Mouse (Mus musculus): ENCODE results near the gene Pak1ip1. TPM values are rescaled to one million over a fixed set of nuclear protein-coding genes. Genes with fewer than 3 reads are reported as not detected.

The Pak1ip1 gene
- total and polyA plus RNA-seq, 3 experiments = 21.2 to 27.5 (median 26.7) TPM

- H3K79me2 ChIP-seq (replicated peaks; ENCODE audit: control insufficient read depth, insufficient read depth, low read length) = no peaks in the 10 kb centered on the region
- intact Hi-C loops (cut with DNase I) = no loop called here
- TF ChIP-seq EP300 (IDR thresholded peaks at IDR 0.05; ENCODE audit: insufficient read depth, low read depth, low read length) (no peak), POLR2A (IDR thresholded peaks at IDR 0.05; ENCODE audit: insufficient read depth, low read depth, low read length) (no peak), CTCF (IDR thresholded peaks at IDR 0.05) (no peak)
- no peak overlapping the region for H3K27ac ChIP-seq
- H3K4me3 ChIP-seq = no peak overlapping the region
- no peak overlapping the region for H3K9ac ChIP-seq (ENCODE audit: low read depth, low read length)
- no peaks in the 10 kb centered on the region for H3K27me3 ChIP-seq (ENCODE audit: control insufficient read depth, insufficient read depth, low read length)
- 73% methylated on average over 8 of the region's 8 CpGs for WGBS
- H3K36me3 ChIP-seq (ENCODE audit: control insufficient read depth, insufficient read depth, low read length) = peaks cover 6% of the 10 kb centered on the region
- H3K4me1 ChIP-seq (ENCODE audit: control insufficient read depth, insufficient read depth, low read length) = no peaks in the 10 kb centered on the region
- DNase-seq = no peak
Observed at GRCm38 (mm10) chr13:41008946-41009345, 8.1 kb downstream of the Pak1ip1 start.

DNA sequence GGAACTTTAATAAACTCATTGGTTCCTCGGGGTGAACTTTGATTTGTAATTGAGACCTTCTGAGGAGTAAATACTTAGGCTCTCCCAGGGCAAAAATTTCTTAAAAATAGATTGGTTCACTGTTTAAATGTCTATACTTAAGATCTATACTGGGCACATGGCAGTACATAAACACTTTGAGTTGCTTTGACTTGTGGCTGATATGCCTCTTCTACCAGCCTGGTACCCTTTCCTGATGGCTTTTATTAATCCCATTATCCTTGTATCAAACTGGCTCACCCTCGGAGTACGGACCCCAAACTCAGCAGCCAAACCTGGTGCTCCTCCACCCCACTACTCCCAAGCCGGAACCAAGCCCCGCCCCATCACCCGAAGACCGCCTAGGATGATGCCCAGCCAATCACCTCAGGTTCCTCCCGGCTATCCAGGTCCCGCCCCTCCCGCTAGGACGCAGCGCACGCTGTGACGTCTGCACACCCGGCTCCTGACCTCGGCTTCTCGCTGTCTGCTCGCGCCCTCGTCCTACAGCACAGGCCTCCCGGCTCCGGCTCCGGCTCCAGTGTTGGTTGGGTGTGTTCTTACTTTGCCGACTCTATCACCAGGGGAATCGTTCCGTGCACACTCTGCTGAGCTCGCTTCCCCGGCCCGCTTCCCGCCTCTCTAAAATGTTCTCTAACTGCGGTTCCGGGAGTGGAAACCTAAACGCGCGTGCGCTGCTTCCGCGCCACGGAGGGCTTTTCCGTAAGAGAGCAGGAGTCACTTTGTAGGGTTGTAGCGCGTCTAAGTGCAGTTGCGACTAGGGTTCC, 15.2 kb downstream of the Pak1ip1 start, which contains the start of gene Tmem14c:
Gene Tmem14c, plus strand, starts transcription at position 464 of the 806 bp plus-strand sequence.
- TF ChIP-seq POLR2A (IDR thresholded peaks at IDR 0.05; ENCODE audit: insufficient read depth, low read depth, low read length) (peak; percentile 97), EP300 (IDR thresholded peaks at IDR 0.05; ENCODE audit: insufficient read depth, low read depth, low read length) (no peak), CTCF (IDR thresholded peaks at IDR 0.05) (no peak)
- Histone ChIP-seq H3K4me1 (ENCODE audit: control insufficient read depth, insufficient read depth, low read length) (peaks cover 5% of the 10 kb centered on the region), H3K27me3 (ENCODE audit: control insufficient read depth, insufficient read depth, low read length) (no peaks in the 10 kb centered on the region), H3K9ac (ENCODE audit: low read depth, low read length) (peak within 1 kb of the TSS; percentile 87), H3K79me2 (replicated peaks; ENCODE audit: control insufficient read depth, insufficient read depth, low read length) (no peaks in the 10 kb centered on the region), H3K4me3 (peak within 1 kb of the TSS; percentile 64), H3K27ac (peak within 1 kb of the TSS; percentile 96), H3K36me3 (ENCODE audit: control insufficient read depth, insufficient read depth, low read length) (peaks cover 4% of the 10 kb centered on the region; the same call in 1 of the 2 replicates)
- DNase-seq = peak; percentile 95 to 96
- intact Hi-C loops (cut with DNase I) = loop anchor here (1.0 kb wide), 2 partner anchors 15 to 233 kb away; partner anchors contain the start of genes Pak1ip1 and Smim13
- under 1% methylated on average over 43 of the region's 43 CpGs for WGBS

- H3K36me3 ChIP-seq (ENCODE audit: control insufficient read depth, insufficient read depth, low read length) = peaks cover 4% of the 10 kb centered on the region; the same call in 1 of the 2 replicates
Observed at GRCm38 (mm10) chr13:41016797-41017405, 16.1 kb downstream of the Pak1ip1 start.

DNA sequence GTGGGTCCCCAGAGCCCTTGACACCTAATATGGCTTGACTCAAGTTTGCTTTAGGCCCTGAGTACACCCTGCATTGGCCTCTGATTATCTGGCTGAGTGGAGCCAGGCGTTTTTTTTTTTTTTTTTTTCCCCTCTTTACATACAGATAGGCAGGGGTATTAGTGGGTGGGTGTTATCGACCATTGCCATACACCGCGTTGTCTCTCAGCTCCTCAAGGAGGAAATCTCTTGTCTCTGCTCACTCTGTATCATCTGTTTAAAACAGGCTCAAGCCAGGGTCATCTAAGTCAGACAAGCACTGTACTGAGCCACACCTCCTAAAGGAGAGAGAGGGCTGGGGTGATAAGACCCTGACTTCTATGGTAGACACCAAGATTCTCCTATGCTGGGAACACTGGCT, 17.0 kb downstream of the Pak1ip1 start:
- Histone ChIP-seq H3K79me2 (replicated peaks; ENCODE audit: control insufficient read depth, insufficient read depth, low read length) (no peaks in the 10 kb centered on the region), H3K4me1 (ENCODE audit: control insufficient read depth, insufficient read depth, low read length) (peaks cover 5% of the 10 kb centered on the region), H3K27me3 (ENCODE audit: control insufficient read depth, insufficient read depth, low read length) (no peaks in the 10 kb centered on the region), H3K9ac (ENCODE audit: low read depth, low read length) (no peak overlapping the region), H3K4me3 (no peak overlapping the region), H3K27ac (no peak overlapping the region), H3K36me3 (ENCODE audit: control insufficient read depth, insufficient read depth, low read length) (peaks cover 4% of the 10 kb centered on the region; the same call in 1 of the 2 replicates)
- intact Hi-C loops (cut with DNase I) = no loop called here
- WGBS = 62% methylated on average over 4 of the region's 4 CpGs
- TF ChIP-seq EP300 (IDR thresholded peaks at IDR 0.05; ENCODE audit: insufficient read depth, low read depth, low read length) (no peak), CTCF (IDR thresholded peaks at IDR 0.05) (no peak), POLR2A (IDR thresholded peaks at IDR 0.05; ENCODE audit: insufficient read depth, low read depth, low read length) (no peak)
- DNase-seq = no peak

More at GRCm38 (mm10) chr13:41016797-41017405, 16.1 kb downstream of the Pak1ip1 start:
- Histone ChIP-seq H3K79me2 (replicated peaks; ENCODE audit: control insufficient read depth, insufficient read depth, low read length) (no peaks in the 10 kb centered on the region), H3K27me3 (ENCODE audit: control insufficient read depth, insufficient read depth, low read length) (no peaks in the 10 kb centered on the region), H3K27ac (peak overlapping the region; percentile 96), H3K9ac (ENCODE audit: low read depth, low read length) (peak overlapping the region; percentile 87), H3K4me1 (ENCODE audit: control insufficient read depth, insufficient read depth, low read length) (peaks cover 5% of the 10 kb centered on the region), H3K4me3 (peak overlapping the region; percentile 64)
- intact Hi-C loops (cut with DNase I) = loop anchor here (1.0 kb wide), 2 partner anchors 16 to 232 kb away; partner anchors contain the start of genes Pak1ip1 and Smim13
- DNase-seq = no peak
- 29% methylated on average over 12 of the region's 12 CpGs for WGBS
- no peak for TF ChIP-seq EP300 (IDR thresholded peaks at IDR 0.05; ENCODE audit: insufficient read depth, low read depth, low read length)
- no peak for TF ChIP-seq CTCF (IDR thresholded peaks at IDR 0.05)
- TF ChIP-seq POLR2A (IDR thresholded peaks at IDR 0.05; ENCODE audit: insufficient read depth, low read depth, low read length) = no peak

DNA sequence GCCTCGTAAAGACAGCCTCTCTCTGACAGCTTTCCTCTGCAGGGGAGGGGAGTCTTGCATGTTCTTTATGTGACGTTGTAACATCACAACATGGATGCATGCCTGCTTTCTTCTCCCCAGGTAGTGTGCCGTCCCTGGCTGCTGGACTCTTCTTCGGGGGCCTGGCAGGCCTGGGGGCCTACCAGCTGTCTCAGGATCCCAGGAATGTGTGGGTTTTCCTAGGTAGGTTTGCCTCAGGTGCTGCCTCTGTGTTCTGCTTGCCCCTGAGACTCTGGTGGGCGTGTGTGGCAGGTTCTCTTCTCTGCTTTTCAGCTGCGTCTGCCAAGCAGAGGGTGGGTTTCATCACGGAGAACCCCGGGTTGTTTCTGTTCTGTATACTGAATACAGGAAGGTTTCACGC, 17.4 kb downstream of the Pak1ip1 start:
- DNase-seq = no peak
- no peak for TF ChIP-seq EP300 (IDR thresholded peaks at IDR 0.05; ENCODE audit: insufficient read depth, low read depth, low read length)
- TF ChIP-seq POLR2A (IDR thresholded peaks at IDR 0.05; ENCODE audit: insufficient read depth, low read depth, low read length) = no peak
- no peak for TF ChIP-seq CTCF (IDR thresholded peaks at IDR 0.05)
- Histone ChIP-seq H3K27ac (no peak overlapping the region), H3K4me1 (ENCODE audit: control insufficient read depth, insufficient read depth, low read length) (peaks cover 5% of the 10 kb centered on the region), H3K4me3 (no peak overlapping the region), H3K79me2 (replicated peaks; ENCODE audit: control insufficient read depth, insufficient read depth, low read length) (no peaks in the 10 kb centered on the region), H3K9ac (ENCODE audit: low read depth, low read length) (no peak overlapping the region), H3K36me3 (ENCODE audit: control insufficient read depth, insufficient read depth, low read length) (no peaks in the 10 kb centered on the region), H3K27me3 (ENCODE audit: control insufficient read depth, insufficient read depth, low read length) (no peaks in the 10 kb centered on the region)
- 91% methylated on average over 9 of the region's 9 CpGs for WGBS
- intact Hi-C loops (cut with DNase I) = no loop called here
